Mouse (Mus musculus) limb, embryonic 14.5 days (tissue): ENCODE data around the gene Ctdspl. TPM values are rescaled to one million over a fixed set of nuclear protein-coding genes. Genes with fewer than 3 reads are reported as not detected.
A peak's percentile ranks its signal among the peaks of the same experiment; 100 is the strongest.

Experiments
- ATAC-seq: fragments of 200-750 bp; cut with Nextera tagmentation; 2 replicates; pipeline ENCODE4 v1.8.0; 2017; ENCODE audit warnings: low read depth, moderate number of reproducible peaks, moderate TSS enrichment; ENCODE audit not compliant: low FRiP score
- DNase-seq: peaks from one replicate; pipeline ENCODE4 v3.0.0-alpha.2; 2015; ENCODE audit warnings: low spot score
- H3K27ac ChIP-seq: fragments of 300-500 bp; sonication (generic); replicated peaks from 2 replicates; pipeline ENCODE4 v1.5.1; 2014; ENCODE audit warnings: low read depth, mild to moderate bottlenecking, low read length, moderate library complexity, mixed read lengths
- H3K27me3 ChIP-seq: fragments of 300-500 bp; sonication (generic); 2 replicates; pipeline ENCODE4 v1.6.1; 2014; ENCODE audit warnings: low read length, mixed read lengths; ENCODE audit not compliant: control insufficient read depth, insufficient read depth
- H3K36me3 ChIP-seq: fragments of 300-500 bp; sonication (generic); 2 replicates; pipeline ENCODE4 v1.6.1; 2014; ENCODE audit warnings: mild to moderate bottlenecking, low read length, moderate library complexity, mixed read lengths; ENCODE audit not compliant: control insufficient read depth, insufficient read depth
- H3K4me1 ChIP-seq: fragments of 300-500 bp; sonication (generic); 2 replicates; pipeline ENCODE4 v1.6.1; 2014; ENCODE audit warnings: antibody characterized with exemption, low read length, mixed read lengths; ENCODE audit not compliant: control insufficient read depth, insufficient read depth
- H3K4me2 ChIP-seq: fragments of 300-500 bp; sonication (generic); replicated peaks from 2 replicates; pipeline ENCODE4 v1.6.1; 2014; ENCODE audit warnings: low read depth, mild to moderate bottlenecking, low read length, moderate library complexity; ENCODE audit not compliant: severe bottlenecking
- H3K4me3 ChIP-seq: fragments of 300-500 bp; sonication (generic); replicated peaks from 2 replicates; pipeline ENCODE4 v1.5.1; 2014; ENCODE audit warnings: low read length
- H3K9ac ChIP-seq: fragments of 300-500 bp; sonication (generic); 2 replicates; pipeline ENCODE4 v1.6.1; 2014; ENCODE audit warnings: mild to moderate bottlenecking, low read depth, low read length, moderate library complexity; ENCODE audit not compliant: severe bottlenecking
- H3K9me3 ChIP-seq: fragments of 300-500 bp; sonication (generic); 2 replicates; pipeline ENCODE4 v1.6.1; 2016; ENCODE audit warnings: low read length; ENCODE audit not compliant: control insufficient read depth
- POLR2A ChIP-seq: fragments of 200-500 bp; IDR thresholded peaks from 2 replicates; pipeline ENCODE4 v1.8.0; 2012; ENCODE audit warnings: inconsistent platforms, mild to moderate bottlenecking, moderate library complexity, borderline replicate concordance; ENCODE audit not compliant: insufficient read depth, insufficient read length; ENCODE audit errors: extremely low read depth
- WGBS: fragments of 180-500 bp; shearing (Covaris S2); extraction: QIAGEN DNeasy Blood & Tissue Kit; methylation state at CpG from one replicate; pipeline ENCODE4 v1.1.7; 2014; 5-methylcytosine and 5-hydroxymethylcytosine counted together
- polyA plus RNA-seq, 2 experiments: library from polyadenylated mRNA; depleted of rRNA in 1 of 2; stranded (reverse) in 1 of 2; unstranded in 1 of 2; fragments of >200 nt; fragmentation: Nextera tagmentation in 1 of 2; extraction: Ambion mirVana in 1 of 2; gene quantifications; 2 replicates each; pipeline versions ENCODE4 v1.2.1 to v1.2.3; 2012 to 2014

Ctdspl gene
- polyA plus RNA-seq, 2 experiments, result 23.8 to 38.0 TPM

- H3K4me1 ChIP-seq, result peaks cover 34% of the 10 kb centered on the region
- 61% methylated on average over 17 of the region's 17 CpGs for WGBS
- H3K9me3 ChIP-seq, result no peaks in the 10 kb centered on the region
- TF ChIP-seq POLR2A, result no peak
- H3K9ac ChIP-seq, result no peak overlapping the region
- no peak overlapping the region; the same call in 1 of the 2 replicates for H3K4me2 ChIP-seq
- peak; percentile 58 for DNase-seq
- H3K27me3 ChIP-seq, result no peaks in the 10 kb centered on the region
- 0 out of 2 replicates have a peak overlapping the region, but pooled peaks have one; percentile 39 for H3K27ac ChIP-seq
- no peaks in the 10 kb centered on the region for H3K36me3 ChIP-seq
- peak; percentile 54 for ATAC-seq
- no peak overlapping the region for H3K4me3 ChIP-seq
These were observed 76.0 kb downstream of the Ctdspl start for GRCm38 (mm10) chr9:119002267-119002666.

- TF ChIP-seq POLR2A, result no peak
- Histone ChIP-seq H3K4me3 (no peak overlapping the region), H3K27me3 (no peaks in the 10 kb centered on the region), H3K27ac (0 out of 2 replicates have a peak overlapping the region, but pooled peaks have one; percentile 9), H3K4me1 (peaks cover 26% of the 10 kb centered on the region), H3K9me3 (no peaks in the 10 kb centered on the region), H3K9ac (no peak overlapping the region), H3K4me2 (no peak overlapping the region), H3K36me3 (no peaks in the 10 kb centered on the region)
- DNase-seq, result no peak
- 77% methylated on average over 23 of the region's 23 CpGs for WGBS
- ATAC-seq, result no peak
These were observed 77.9 kb downstream of the Ctdspl start for GRCm38 (mm10) chr9:119003990-119004702.

GRCm38 (mm10) chr9:119004703-119005076 lies 78.4 kb downstream of the Ctdspl start:
- Histone ChIP-seq H3K4me1 (peaks cover 27% of the 10 kb centered on the region), H3K9me3 (no peaks in the 10 kb centered on the region), H3K27me3 (no peaks in the 10 kb centered on the region), H3K4me3 (no peak overlapping the region), H3K36me3 (no peaks in the 10 kb centered on the region), H3K4me2 (no peak overlapping the region), H3K27ac (0 out of 2 replicates have a peak overlapping the region, but pooled peaks have one; percentile 9), H3K9ac (no peak overlapping the region)
- TF ChIP-seq POLR2A, result no peak
- ATAC-seq, result no peak
- WGBS, result 87% methylated on average over 16 of the region's 16 CpGs
- no peak for DNase-seq

GRCm38 (mm10) chr9:119005303-119006029 lies 79.2 kb downstream of the Ctdspl start:
- Histone ChIP-seq H3K9ac (no peak overlapping the region), H3K4me1 (peaks cover 32% of the 10 kb centered on the region), H3K4me3 (no peak overlapping the region), H3K36me3 (no peaks in the 10 kb centered on the region), H3K4me2 (no peak overlapping the region), H3K27me3 (no peaks in the 10 kb centered on the region), H3K27ac (no peak overlapping the region), H3K9me3 (no peaks in the 10 kb centered on the region)
- no peak for DNase-seq
- ATAC-seq, result no peak
- TF ChIP-seq POLR2A, result no peak
- WGBS, result 66% methylated on average over 15 of the region's 15 CpGs

- H3K4me3 ChIP-seq, result no peak overlapping the region
- DNase-seq, result no peak
- TF ChIP-seq POLR2A, result no peak
- H3K36me3 ChIP-seq, result peaks cover 11% of the 10 kb centered on the region
- H3K4me2 ChIP-seq, result no peak overlapping the region
- peaks cover 35% of the 10 kb centered on the region for H3K4me1 ChIP-seq
- H3K9me3 ChIP-seq, result no peaks in the 10 kb centered on the region
- H3K27me3 ChIP-seq, result no peaks in the 10 kb centered on the region
- H3K9ac ChIP-seq, result no peak overlapping the region
- 63% methylated on average over 10 of the region's 10 CpGs for WGBS
- no peak overlapping the region for H3K27ac ChIP-seq
- ATAC-seq, result no peak
These were observed 81.0 kb downstream of the Ctdspl start for GRCm38 (mm10) chr9:119007266-119007665.
